Mouse (Mus musculus): ENCODE measurements around the gene Lrrc27.

Gene Lrrc27

DNA sequence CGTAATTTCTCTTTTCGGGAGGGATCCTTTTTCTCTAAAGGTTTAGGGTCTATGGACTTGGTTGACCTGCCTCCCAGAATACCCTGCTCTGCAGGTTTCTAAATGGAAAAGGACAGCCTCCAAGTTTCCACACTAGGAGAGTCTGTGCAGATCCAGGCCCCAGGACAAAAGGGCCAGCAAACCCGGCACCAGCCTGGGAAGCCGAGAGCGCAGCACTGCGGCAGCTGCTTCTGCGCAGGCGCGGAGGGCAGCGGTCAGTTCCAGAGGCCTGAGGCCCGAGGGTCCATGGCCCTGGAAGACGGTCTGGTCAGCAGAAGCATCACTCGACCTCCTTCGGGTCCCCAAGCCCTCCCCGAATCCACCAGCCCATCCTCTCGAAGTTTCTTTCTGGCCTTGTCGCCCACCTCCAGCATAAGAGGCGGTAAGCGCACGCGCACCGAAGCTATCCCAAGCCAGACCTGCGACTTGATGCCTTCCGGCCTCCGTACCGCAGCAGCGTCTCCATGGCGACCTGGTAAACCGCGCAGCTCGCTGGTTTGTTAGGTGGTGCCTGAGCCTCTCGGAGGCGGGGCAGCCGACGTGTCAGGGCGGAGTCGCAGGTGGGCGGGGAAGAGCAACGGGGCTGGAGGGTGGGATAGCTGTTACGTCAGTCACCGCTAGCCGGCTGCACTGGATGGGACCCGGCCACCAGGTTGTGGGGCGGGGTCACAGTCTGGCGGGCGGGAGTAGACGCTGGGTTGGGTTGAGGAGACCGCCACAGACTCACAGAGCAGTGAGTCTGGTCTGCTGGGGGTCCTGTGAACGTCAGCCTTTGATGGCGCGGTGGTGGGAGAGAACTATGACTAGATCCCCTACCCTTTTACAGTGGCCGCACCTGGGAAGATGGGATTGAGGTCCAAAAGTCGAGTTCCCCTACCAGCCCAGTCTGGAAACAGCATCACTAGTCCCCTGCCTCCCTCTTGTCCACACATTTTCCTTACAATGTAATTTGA, at the start of gene Lrrc27, which contains the start of gene Stk32c:
TSS of gene Lrrc27 (plus strand) at position 235 of the 992 bp plus-strand sequence.
TSS of gene Stk32c (minus strand) at position 554 of the 992 bp plus-strand sequence.
- peak; percentile 99 for DNase-seq

DNA sequence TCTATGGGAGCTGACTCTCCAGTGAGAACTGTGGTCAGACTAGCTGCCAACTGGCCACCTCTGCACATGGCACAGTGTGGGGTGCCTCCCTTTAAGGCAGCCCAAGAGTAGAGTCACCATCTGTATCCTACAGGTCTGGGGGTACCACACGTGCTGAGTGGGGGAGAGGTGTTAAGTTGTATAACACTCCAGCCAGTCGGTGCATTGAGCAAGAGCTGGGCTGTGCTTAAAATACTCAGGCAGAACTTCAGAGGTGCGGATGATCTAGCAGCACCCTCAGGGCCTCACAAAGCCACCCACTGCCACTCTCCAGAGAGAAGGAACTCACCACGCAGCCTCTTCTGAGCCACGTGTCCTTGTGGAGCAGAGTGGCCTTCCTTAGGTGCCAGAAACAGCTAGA, 48.4 kb upstream of the Lrrc27 start:
- no peak for DNase-seq

DNA sequence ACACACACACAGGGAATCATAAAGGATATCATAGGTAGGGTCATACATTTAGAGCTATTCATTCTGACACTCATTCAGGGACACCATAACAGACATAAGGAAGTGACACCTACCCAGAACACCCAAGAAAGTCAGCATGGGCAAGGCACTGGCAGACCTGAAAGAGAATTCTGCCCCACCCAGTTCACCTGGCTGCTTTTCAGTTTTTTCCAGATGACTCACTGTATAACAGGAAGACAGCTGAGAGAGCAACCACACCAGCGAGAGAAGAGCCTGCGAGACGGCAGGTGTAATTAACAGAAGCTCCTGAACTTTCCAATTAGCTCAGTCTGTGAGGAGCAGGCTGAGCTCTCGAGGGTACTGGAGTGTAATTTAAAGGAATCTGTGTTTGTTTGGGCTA, 43.6 kb upstream of the Lrrc27 start:
- DNase-seq: no peak

DNA sequence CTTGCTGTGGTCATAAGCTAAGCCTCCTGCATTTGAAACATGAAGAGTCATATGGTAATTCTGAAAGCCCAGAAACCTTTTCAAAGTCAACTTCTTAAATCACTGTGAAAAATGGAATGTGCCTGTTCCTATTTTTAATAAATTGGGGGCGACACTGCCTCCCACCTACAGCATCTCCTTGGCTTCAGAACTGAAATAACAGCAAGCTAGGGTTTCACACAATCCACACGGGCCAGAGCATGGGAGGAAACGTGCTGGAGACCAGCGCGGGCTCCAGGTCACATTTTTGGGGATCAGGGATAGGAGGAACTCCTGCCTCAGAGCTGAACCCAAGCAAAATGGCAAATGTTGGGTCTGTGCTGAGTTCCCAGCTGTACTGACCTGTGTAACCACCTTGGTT, 33.5 kb upstream of the Lrrc27 start:
- DNase-seq: no peak

DNA sequence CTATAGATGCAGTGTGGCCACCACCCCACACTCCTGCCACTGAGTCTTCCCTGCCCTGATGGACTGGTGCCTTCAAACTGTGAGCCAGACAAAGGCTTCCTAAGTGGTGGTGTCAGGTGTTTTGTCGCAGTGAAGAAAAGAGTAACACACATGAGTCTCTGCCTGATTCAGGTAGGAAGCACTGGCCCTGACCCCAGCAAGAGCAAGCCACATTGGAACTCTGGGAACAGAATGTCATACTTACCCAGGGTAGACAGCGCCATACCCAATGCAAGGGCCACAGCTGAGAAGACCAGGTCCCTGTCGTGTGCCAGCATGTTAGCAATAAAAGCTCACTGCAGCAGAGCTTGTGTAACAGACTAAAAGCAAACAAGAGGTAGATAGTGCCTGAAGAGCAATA, 32.7 kb upstream of the Lrrc27 start:
- DNase-seq: no peak

DNA sequence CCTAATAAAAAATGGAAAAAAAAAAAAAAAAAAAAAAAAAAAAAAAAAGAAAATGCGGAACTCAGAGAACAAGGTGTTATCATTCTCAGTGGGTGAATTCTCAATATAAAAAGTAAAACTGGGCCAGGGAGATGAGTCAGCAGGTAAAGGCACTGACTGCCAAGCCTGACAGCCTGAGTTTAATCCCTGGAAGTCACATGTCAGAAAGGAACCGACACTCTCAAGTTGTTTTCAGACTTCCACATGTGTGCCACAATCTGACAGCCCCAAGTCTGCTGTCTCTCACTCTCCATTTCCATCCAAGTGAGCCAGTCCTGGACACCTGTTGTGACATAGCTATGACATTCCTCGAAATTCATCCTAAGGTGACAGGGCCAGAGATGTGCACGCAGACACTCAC, 28.4 kb upstream of the Lrrc27 start:
- DNase-seq: peak in 1 of 2 experiments; percentile 12

DNA sequence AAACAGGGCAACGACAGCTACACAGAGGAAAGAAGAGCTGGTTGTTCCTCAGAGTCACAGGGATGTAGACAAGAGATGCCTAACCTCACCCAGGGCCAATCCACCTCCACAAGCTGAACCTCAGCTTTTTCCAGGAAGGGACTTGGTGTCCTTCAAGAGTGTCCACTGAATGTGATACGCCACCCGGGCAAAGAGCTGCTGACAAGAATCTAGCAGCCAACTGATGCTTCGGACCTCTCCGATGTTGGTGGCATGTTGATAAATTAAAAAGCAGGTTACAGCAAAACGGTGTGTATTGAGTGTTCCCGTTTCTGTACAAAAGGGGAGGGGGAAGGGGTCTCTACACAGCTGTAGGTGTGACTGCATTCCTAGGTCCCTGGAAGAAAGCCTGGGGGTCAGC, 27.9 kb upstream of the Lrrc27 start:
- no peak for DNase-seq

DNA sequence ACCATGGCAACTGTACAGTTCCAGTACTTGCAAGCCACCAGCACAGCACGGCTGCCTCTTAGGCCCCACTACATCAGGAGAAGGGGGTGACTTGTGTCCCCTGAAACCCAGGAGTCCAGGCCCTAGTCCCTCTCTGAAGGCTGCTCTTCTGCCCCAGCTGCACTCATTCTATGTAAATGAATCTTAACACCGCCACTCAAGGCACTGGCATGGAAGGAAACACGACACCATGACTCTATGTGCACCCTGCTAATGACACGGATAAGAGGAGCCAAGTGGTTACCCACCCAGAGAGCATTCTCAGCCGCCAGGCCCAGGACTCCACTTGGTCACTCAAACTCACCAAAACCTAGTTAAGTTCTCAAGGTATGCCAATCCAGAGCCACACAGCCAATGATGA, 26.8 kb upstream of the Lrrc27 start:
- no peak for DNase-seq

DNA sequence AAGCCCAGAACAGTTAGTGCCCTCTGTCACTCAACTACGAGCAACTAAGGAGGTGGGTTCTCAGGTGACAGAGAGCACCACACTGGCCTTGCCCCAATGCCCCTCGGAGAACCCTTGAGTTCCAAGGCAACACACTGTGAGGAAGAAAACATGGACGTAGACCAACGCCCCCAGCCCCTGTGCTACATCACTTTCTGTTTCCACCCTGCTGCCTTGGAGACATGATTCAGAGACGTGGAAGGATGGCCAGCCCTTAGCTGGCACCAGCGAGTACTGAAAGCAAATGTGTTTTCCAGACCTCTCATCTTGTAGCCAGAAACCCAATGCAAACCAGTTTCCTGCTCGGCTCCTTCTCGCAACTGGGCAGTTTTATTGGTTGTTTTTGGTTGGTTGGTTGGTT, 26.4 kb upstream of the Lrrc27 start:
- DNase-seq: no peak

DNA sequence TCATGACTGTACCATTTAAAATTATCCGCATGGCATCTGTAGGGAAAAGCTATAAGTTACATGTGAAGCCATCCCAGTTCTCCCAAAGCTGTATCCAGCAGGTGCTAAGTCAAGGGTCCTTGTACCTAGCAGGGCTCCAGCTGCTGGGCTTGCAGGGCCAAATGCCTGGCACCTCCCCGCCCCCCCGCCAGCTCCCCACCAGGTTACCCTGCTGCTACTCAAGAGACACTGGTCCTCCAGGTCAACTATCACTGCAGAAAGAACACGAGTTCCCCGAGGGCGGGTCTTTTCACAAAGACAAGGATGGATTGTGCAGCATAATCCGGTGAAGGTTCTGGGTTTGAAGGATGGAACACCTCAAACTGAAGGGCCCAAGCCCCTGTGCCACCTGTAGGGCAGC, 25.5 kb upstream of the Lrrc27 start:
- no peak for DNase-seq

DNA sequence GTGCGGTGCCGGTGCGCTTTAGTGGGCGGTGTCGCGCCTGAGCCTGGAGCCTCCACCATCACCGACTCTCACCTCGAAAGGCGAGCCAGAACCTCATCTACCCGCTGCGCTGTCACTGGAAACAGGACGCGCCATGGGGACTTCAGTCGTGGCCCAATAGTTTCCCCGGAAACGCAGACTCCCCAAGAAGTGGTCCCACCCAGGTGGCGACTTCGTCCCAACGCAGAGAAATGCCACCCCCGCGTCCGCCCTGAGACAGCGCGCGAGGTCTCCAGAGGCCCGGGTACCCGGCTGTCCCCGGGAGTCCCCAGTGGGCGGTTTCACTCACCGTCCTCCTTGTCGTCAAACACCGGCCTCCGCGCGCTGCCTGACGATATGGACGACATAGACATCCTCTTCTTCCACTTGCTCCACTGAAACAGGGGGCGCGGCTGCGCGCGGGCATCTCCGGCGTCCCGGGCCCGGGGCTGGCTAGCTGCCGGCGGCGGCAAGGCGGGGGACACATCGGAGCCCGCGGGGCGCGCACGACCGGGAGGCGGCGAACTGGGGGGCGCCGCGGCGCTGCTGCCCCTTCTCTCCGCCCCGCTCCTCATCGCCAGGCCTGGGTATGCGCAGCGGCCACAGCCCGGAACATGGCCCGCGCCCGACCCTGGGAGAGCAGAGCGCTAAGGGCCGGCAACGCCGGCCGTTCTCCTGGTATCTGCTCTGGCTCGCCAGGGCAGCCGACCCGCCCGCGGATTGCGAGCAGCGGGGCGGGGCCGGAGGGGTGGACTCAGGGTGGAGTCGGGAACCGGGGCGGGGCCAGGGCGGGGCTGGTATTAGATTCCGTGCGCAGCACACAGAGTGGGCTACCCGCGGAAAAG, 24.8 kb upstream of the Lrrc27 start:
- DNase-seq: peak; percentile 82 to 92

DNA sequence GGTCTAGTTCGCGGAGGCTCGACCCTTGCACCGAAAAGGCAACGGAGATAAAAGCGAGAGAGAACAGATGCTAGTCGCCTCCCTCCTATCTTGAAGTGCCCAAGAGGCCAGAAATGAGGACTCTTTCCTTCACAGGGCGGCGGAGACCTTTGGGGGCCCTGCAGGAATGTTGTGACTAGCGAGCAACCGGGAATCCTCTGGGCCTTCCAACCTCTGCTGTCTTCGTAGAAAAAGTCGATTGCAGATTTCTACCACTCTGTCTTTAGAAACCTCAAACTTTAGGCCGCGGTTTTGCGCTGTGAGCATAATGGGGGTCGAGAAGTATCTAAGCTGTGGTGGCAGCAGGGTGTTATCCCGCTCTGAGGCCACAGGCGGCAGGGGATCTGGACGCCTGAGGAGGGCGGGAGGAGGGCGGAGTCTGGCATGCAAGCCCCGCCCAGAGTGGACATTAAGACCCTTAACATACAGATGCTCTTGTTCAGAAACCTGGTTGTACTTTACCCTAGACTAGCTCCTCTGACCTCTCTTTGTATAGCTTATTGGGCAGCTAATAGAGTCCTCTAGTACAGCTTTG, 24.1 kb upstream of the Lrrc27 start:
- peak in 1 of 2 experiments; percentile 36 for DNase-seq

DNA sequence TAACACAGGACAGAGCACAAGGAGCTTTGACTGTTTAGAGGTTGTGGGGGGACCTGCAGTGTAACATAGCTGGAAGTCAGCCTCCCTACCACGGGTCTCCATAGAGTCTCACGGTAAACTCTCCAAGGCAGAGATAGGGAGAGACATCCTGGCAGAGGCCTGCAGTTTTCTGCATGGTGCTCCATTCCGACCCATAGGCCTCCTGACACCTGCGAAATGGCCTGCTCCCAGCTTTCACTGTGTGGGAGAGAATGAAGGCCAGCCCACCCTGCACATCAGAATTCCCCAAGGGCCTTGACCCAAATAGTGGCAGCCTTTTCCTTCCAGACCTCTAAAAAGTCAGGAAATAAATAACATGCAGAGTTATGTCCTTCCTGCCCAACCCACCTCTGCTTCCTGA, 22.2 kb upstream of the Lrrc27 start:
- no peak for DNase-seq

DNA sequence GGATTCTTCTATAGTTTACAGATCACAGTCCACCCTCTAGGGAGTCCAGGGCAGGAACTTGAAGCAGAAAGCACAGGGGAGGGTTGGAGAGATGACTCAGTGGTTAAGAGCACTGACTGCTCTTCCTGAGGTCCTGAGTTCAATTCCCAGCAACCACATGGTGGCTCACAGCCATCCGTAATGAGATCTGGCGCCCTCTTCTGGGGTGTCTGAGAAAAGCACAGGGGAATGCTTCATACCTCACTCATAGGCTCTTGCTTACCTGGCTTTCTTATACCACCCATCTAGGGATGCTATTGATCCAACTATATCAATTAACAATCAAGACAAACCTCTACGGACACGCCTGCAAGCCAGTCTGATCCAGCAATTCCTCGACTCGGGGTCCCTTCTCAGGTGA, 21.2 kb upstream of the Lrrc27 start:
- DNase-seq: no peak

DNA sequence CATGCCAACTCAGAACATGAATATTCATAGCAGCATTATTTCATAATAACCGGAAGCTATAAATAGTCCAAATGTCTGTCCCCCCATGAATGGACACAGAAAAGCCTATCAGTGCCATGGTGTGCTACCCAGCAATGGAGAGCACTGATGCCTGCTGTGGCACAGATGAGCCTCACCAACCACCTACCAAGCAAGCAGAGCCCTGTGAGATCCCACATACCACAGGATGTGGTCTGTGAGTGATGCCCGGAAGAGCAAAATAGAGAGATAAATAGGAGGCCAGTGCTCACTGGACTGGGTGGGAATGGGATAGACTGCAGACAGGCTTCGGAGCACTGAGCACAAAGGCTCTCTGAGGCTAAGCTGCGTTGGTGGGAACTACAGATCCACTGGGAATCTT, 15.8 kb upstream of the Lrrc27 start:
- no peak for DNase-seq

DNA sequence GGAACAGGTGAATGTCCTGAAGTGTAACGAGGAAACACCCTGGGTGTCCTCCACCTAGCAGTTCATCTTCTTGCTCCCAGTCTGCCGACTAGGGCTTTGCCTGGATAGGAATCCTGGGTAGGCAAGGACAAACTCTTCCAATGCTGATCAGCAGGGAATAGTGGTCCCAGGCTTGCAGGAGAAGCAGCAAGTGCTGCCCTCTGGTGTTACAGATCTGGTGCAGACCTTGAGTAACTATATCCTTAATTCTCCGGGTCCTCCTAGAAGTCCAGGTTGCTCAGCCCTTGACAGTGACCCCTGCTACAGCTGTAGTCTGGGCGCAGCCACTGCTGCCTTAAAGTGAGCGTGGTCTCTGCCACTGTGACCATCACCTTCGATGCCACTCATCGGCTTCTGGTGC, 12.7 kb upstream of the Lrrc27 start:
- peak; percentile 78 to 85 for DNase-seq

DNA sequence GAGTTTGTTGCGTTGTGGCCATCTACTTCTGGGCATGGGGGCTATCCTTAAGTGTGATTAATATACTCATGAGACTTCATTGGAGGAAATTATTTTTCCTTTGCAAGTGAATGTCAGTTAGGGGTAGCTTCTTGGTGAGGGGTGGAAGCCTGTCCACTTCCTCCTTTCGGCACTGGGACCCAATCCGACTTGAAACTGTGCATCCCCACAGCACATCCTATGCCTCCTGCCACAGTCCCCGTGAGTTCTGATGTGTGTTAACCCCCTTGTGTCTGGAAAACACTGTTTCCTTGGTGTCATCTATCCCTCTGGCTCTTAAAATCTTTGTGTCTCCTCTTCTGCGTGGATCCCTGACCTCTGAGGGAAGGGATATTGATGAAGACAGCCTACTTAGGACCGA, 11.6 kb upstream of the Lrrc27 start:
- DNase-seq: no peak

DNA sequence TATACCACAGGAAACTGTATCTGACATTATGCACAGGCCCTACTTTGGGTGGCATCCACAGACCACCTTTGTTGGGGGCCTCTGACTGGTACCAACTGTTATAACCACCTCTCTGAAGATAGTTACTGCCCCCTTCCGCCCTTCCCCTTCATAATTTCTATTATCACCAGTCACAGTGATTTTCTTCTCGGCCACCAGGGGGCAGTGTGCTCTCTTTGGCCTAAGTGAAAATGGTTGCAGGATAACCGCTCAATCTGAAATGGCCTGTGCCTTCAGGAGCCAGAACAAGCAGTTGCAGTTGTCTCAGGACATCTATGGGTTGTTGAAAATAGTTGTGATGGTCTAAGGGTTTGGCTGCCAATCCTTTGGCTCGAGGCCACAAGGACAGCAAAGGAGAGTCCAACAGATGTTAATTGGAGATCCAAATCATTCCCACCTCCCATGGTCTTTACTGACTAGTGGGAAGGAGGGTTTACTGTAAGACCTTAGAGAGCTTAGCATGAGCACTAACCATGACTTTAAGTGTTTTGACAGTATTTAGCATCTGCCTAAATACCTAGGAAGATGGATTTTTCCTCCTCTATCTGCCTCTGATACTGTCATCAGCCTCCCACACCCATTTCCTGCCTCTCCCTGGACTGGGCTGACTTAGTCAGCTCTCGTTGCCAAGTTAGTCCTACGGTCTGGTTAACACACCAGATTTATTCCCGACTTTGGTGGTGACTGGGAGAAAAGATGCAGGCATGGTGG, 4.6 kb upstream of the Lrrc27 start:
- peak; percentile 54 to 70 for DNase-seq

DNA sequence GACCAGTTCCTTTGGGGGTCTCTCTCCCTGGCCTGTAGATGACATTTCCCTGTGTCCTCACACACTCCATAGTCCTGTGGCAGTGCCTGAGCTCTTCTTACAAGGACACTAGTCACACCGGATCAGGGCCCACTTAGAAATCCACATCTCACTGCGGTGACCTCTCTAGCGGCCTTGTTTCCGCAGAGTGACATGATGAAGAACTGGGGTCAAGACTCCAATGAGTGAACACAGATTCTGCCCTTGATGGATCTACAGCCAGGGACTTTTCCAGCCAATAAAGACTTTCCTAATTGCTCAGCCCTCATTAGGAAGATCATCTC, 4.1 kb upstream of the Lrrc27 start:
- no peak for DNase-seq

DNA sequence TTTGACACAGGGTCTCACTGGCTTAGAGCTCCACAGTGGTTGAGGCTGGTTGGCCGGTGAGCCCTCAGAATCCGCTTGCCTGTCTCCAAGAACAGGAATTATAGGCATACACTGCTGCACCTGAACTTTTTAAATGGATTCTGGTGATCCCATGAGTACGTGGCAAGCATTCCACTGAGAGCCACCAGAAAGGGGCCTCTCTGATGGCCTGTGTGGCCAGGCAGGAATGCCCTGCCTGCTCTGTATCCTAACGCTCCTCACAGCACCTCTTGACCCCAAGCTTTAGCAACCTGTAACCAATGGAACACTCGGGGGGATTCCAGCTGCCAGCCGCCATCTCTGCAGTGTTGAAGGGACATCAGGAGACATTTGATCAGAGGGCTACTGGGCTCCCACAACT, 1.0 kb upstream of the Lrrc27 start:
- no peak for DNase-seq

DNA sequence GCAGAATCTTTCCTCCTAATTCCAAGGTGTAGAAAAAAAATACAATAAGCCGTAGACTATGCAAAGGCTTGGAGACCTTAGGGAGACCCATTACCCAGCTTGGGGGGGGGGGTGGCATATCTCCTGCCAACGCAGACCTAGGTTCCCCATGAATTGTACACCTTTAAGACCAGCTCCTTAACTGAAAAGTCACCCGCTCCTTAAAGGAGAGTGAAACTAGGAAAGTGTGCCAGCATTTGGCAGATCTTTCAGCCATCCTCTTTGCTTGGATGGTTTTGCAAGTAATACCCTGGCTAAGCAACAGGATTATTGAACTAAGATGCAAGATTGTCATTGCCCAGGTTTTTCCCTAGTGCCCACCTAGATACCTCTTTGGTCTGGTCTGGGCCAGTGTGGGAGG, 963 bp downstream of the Lrrc27 start:
- DNase-seq: no peak

DNA sequence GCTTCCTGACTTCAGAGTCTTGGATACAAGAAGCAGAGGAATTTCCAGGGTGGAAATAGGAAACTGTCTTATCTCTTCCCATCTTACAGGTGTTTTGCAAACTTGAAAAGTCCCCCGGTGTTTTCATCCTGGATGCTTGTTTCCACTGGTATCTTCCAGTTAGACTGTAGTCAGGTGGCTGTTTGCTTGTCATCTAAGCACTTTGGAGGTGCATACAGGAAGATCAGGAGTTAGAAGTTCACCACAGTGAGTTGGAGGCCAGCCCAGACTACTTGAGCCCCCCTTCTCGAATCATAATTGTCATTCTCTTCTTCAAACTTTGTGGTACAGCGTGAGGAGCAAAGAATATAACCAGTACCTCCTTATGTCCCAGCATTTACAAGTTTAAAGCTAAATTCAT, 1.4 kb downstream of the Lrrc27 start:
- DNase-seq: no peak
